ENCODE assay signal across 16 mouse cellular contexts in the genomic region with DNA sequence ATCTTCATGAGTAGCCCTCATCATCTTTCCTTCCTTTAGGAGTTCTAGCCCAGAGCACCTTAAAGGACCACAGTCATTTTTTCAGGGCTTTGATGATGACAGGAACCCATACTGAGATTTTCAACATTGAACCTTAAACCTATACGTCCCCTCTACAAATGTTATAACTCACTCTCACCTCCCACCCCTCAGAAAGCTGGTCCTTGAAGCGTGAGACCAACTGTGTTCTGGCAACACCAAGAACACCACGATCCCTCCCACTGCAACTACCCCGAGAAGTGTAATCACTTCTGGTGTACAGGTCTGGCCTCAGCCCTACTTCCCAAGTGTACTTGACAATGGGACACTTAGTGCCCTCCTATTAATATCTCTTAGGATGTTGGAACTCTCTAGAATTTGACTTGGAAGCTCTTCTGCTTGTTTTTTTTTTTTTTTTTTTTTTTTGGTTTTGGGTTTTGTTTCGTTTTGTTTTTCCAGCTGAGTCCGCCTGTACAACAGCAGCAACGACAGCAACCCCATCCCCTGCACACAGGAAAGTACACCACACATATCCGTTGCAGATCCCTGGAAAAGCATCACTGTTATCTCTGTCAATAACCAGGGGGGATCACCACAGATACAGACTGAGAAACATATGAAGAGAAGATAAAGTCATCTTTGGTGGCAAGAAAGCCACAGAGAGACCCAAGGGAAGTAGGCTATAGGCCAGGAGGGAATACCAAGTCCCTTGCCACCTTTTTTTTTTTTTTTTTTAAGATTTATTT. TPM values are rescaled to one million over a fixed set of nuclear protein-coding genes. Genes with fewer than 3 reads are reported as not detected.
A peak's percentile ranks its signal among the peaks of the same experiment; 100 is the strongest.
DNase-seq lines count a peak whose midpoint lies in the region; ATAC-seq and TF ChIP-seq lines count a peak whose summit lies in the region.
"Had no signal": no experiment of that assay in that cellular context is flagged by ENCODE, and none has a peak within 500 bp of the region (broad histone marks: within the 10 kb centered on the region; RNA-seq: fewer than 3 reads in every experiment).

No protein-coding gene starts in this region.

- in situ Hi-C loops in CH12.LX (cut with MboI; ENCODE audit: low pct_ligation_motif_present, low pct_unique_long_range_greater_than_20kb, low sequenced_read_pairs): no loop called here

- no peak for DNase-seq in forebrain, embryonic 11.5 days (ENCODE audit: low spot score)
- DNase-seq in limb, embryonic 10.5 days (ENCODE audit: low spot score): no peak
- DNase-seq in CH12.LX (ENCODE audit: extremely low read depth): no peak
- peak; percentile 64 for DNase-seq in induced T-regulatory cell, adult 2 months (ENCODE audit: low read depth)
- DNase-seq in Muller cell, postnatal 12 days (ENCODE audit: inconsistent ontology term): no peak
- DNase-seq in ovary, postnatal 14 days (ENCODE audit: low spot score): no peak
- DNase-seq: lung, adult 2 months had no signal

- H3K27me3 ChIP-seq in forebrain, embryonic 13.5 days: no peaks in the 10 kb centered on the region
- no peaks in the 10 kb centered on the region for H3K27me3 ChIP-seq in forebrain, embryonic 11.5 days (ENCODE audit: control insufficient read depth, insufficient read depth, low read length)
- peaks cover 13% of the 10 kb centered on the region; the same call in 1 of the 2 replicates for H3K27me3 ChIP-seq in limb, embryonic 12.5 days
- peaks cover 16% of the 10 kb centered on the region; the same call in 1 of the 2 replicates for H3K27me3 ChIP-seq in limb, embryonic 10.5 days (ENCODE audit: low read depth, poor library complexity, severe bottlenecking)
- peaks cover 7% of the 10 kb centered on the region for H3K27me3 ChIP-seq in CH12.LX (replicated peaks)
- H3K27me3 ChIP-seq: embryonic facial prominence, embryonic 12.5 days; Patski had no signal

- 0 out of 2 replicates have a peak overlapping the region, but pooled peaks have one; percentile 12 for H3K4me2 ChIP-seq in forebrain, embryonic 13.5 days
- H3K4me2 ChIP-seq in forebrain, embryonic 11.5 days (ENCODE audit: low read depth, low read length, severe bottlenecking): no peak overlapping the region
- 0 out of 2 replicates have a peak overlapping the region, but pooled peaks have one; percentile 31 for H3K4me2 ChIP-seq in limb, embryonic 12.5 days
- H3K4me2 ChIP-seq in CH12.LX (ENCODE audit: insufficient read depth, low read depth, poor library complexity, severe bottlenecking): peak overlapping the region; percentile 69

- peaks cover 80% of the 10 kb centered on the region for H3K4me1 ChIP-seq in forebrain, embryonic 13.5 days
- H3K4me1 ChIP-seq in forebrain, embryonic 11.5 days (replicated peaks; ENCODE audit: control insufficient read depth, insufficient read depth, low read length): peaks cover 39% of the 10 kb centered on the region
- peaks cover 62% of the 10 kb centered on the region for H3K4me1 ChIP-seq in limb, embryonic 12.5 days (replicated peaks)
- H3K4me1 ChIP-seq in limb, embryonic 10.5 days: peaks cover 70% of the 10 kb centered on the region
- H3K4me1 ChIP-seq in CH12.LX (ENCODE audit: control insufficient read depth in 1 of 2, insufficient read depth in 2 of 2): peaks cover 11 to 56% of the 10 kb centered on the region in 2 experiments

- no peak for TF ChIP-seq RAD21 in CH12.LX (IDR thresholded peaks at IDR 0.05; ENCODE audit: low read depth, low read length)

- no peaks in the 10 kb centered on the region for H3K36me3 ChIP-seq in forebrain, embryonic 13.5 days (ENCODE audit: poor library complexity, severe bottlenecking)
- H3K36me3 ChIP-seq in forebrain, embryonic 11.5 days (ENCODE audit: control insufficient read depth, insufficient read depth, low read length): no peaks in the 10 kb centered on the region
- no peaks in the 10 kb centered on the region for H3K36me3 ChIP-seq in limb, embryonic 12.5 days
- H3K36me3 ChIP-seq in limb, embryonic 10.5 days: no peaks in the 10 kb centered on the region
- H3K36me3 ChIP-seq in CH12.LX (replicated peaks in 1 of 2; ENCODE audit: control insufficient read depth in 1 of 2, insufficient read depth in 1 of 2, low read length in 1 of 2): no peaks in the 10 kb centered on the region
- H3K36me3 ChIP-seq: embryonic facial prominence, embryonic 12.5 days; neural tube, embryonic 15.5 days had no signal

- H3K79me2 ChIP-seq in CH12.LX (replicated peaks; ENCODE audit: control insufficient read depth, extremely low read depth, insufficient read depth, poor library complexity, severe bottlenecking): no peaks in the 10 kb centered on the region

- TF ChIP-seq POLR2A in CH12.LX (IDR thresholded peaks at IDR 0.05; ENCODE audit: low read depth, low read length): no peak

- no peak for ATAC-seq in forebrain, embryonic 13.5 days
- ATAC-seq in forebrain, embryonic 11.5 days (replicated peaks; ENCODE audit: low FRiP score): no peak
- no peak for ATAC-seq in limb, embryonic 12.5 days (ENCODE audit: insufficient number of reproducible peaks, insufficient read depth, low FRiP score, low TSS enrichment, low read depth)
- ATAC-seq: Patski had no signal

- 89% methylated on average over 8 of the region's 8 CpGs for WGBS in forebrain, embryonic 13.5 days
- 85% methylated on average over 8 of the region's 8 CpGs for WGBS in forebrain, embryonic 11.5 days
- 84% methylated on average over 8 of the region's 8 CpGs for WGBS in limb, embryonic 12.5 days
- WGBS in limb, embryonic 10.5 days: 83% methylated on average over 8 of the region's 8 CpGs

- no peak for TF ChIP-seq CTCF in CH12.LX (conservative IDR thresholded peaks at IDR 0.05 in 1 of 2, IDR thresholded peaks at IDR 0.05 in 1 of 2; ENCODE audit: low read depth in 2 of 2, low read length in 2 of 2)

- H3K9me3 ChIP-seq in forebrain, embryonic 13.5 days (replicated peaks): no peaks in the 10 kb centered on the region
- H3K9me3 ChIP-seq in forebrain, embryonic 11.5 days (ENCODE audit: control insufficient read depth, low read length): no peaks in the 10 kb centered on the region
- H3K9me3 ChIP-seq in limb, embryonic 12.5 days: no peaks in the 10 kb centered on the region
- H3K9me3 ChIP-seq in limb, embryonic 10.5 days (replicated peaks): no peaks in the 10 kb centered on the region
- no peaks in the 10 kb centered on the region for H3K9me3 ChIP-seq in CH12.LX (replicated peaks; ENCODE audit: low read length)
- H3K9me3 ChIP-seq: embryonic facial prominence, embryonic 12.5 days; neural tube, embryonic 15.5 days had no signal

- no peak overlapping the region for H3K27ac ChIP-seq in forebrain, embryonic 13.5 days
- H3K27ac ChIP-seq in forebrain, embryonic 11.5 days (ENCODE audit: low read depth, low read length): no peak overlapping the region
- H3K27ac ChIP-seq in limb, embryonic 12.5 days: no peak overlapping the region
- no peak overlapping the region for H3K27ac ChIP-seq in limb, embryonic 10.5 days
- H3K27ac ChIP-seq in CH12.LX (ENCODE audit: insufficient read depth, low read depth): no peak overlapping the region
- H3K27ac ChIP-seq: embryonic facial prominence, embryonic 12.5 days; neural tube, embryonic 15.5 days had no signal

- no peak for TF ChIP-seq EP300 in CH12.LX (IDR thresholded peaks at IDR 0.05; ENCODE audit: low read length)

- dilution Hi-C loops in CH12.LX (cut with MboI; ENCODE audit: extremely low pct_ligation_motif_present, extremely low pct_unique_long_range_greater_than_20kb, low sequenced_read_pairs): no loop called here

- H3K4me3 ChIP-seq in forebrain, embryonic 13.5 days: no peak overlapping the region
- H3K4me3 ChIP-seq in forebrain, embryonic 11.5 days (ENCODE audit: low read depth, low read length): no peak overlapping the region
- no peak overlapping the region for H3K4me3 ChIP-seq in limb, embryonic 12.5 days (replicated peaks)
- H3K4me3 ChIP-seq in limb, embryonic 10.5 days: no peak overlapping the region
- H3K4me3 ChIP-seq in CH12.LX (replicated peaks in 1 of 3; ENCODE audit: low read depth in 2 of 3, low read length in 2 of 3, poor library complexity in 1 of 3): no peak overlapping the region
- H3K4me3 ChIP-seq: embryonic facial prominence, embryonic 12.5 days; neural tube, embryonic 15.5 days had no signal

- H3K9ac ChIP-seq in forebrain, embryonic 13.5 days: no peak overlapping the region
- no peak overlapping the region for H3K9ac ChIP-seq in forebrain, embryonic 11.5 days (ENCODE audit: low read length)
- H3K9ac ChIP-seq in limb, embryonic 12.5 days (replicated peaks): no peak overlapping the region
- peak overlapping the region; percentile 24; the same call in 1 of the 2 replicates for H3K9ac ChIP-seq in CH12.LX (ENCODE audit: insufficient read depth, low read depth)
- H3K9ac ChIP-seq: embryonic facial prominence, embryonic 12.5 days; neural tube, embryonic 15.5 days had no signal

TF ChIP-seq in CH12.LX, 34 proteins besides CTCF, POLR2A, EP300 and RAD21:
- TF ChIP-seq E2F4 (IDR thresholded peaks at IDR 0.05; ENCODE audit: insufficient replicate concordance, low read depth, low read length) (no peak), ZNF384 (IDR thresholded peaks at IDR 0.05; ENCODE audit: low read depth, low read length) (peak; percentile 68; the same call in 1 of the 2 replicates)

RNA-seq across cellular contexts. Expression of gene Rgcc, which starts 7.2 kb away (rescaled TPM):
- 78.3 and 106 TPM in 2 replicates for polyA plus RNA-seq in forebrain, embryonic 13.5 days (2015; fragmentation: Nextera tagmentation; extraction: Ambion mirVana)
- polyA plus RNA-seq in forebrain, embryonic 11.5 days (2014; fragmentation: Nextera tagmentation; extraction: Ambion mirVana): 72.4 and 75.8 TPM in 2 replicates
- polyA plus RNA-seq in limb, embryonic 12.5 days (2016; fragmentation: Nextera tagmentation; extraction: Ambion mirVana): 25.6 and 28.6 TPM in 2 replicates
- polyA plus RNA-seq in limb, embryonic 10.5 days (2016; fragmentation: Nextera tagmentation; extraction: Ambion mirVana): 9.5 and 14.8 TPM in 2 replicates
- total RNA-seq in CH12.LX (2012; rRNA removed) (1.6 and 2.2 TPM in 2 replicates), CH12.LX (2014; rRNA removed) (3.3 and 5.2 TPM in 2 replicates)
- 1.2 and 2.3 TPM in 2 replicates for polyA plus RNA-seq in CH12.LX (2012; ENCODE audit: insufficient read length, low read depth)

RNA-seq across cellular contexts. Expression of gene Zfp957, which starts 47.1 kb away (rescaled TPM):
- not detected in 2 replicates for polyA plus RNA-seq in forebrain, embryonic 13.5 days (2015; fragmentation: Nextera tagmentation; extraction: Ambion mirVana)
- not detected in 2 replicates for polyA plus RNA-seq in forebrain, embryonic 11.5 days (2014; fragmentation: Nextera tagmentation; extraction: Ambion mirVana)
- not detected in 2 replicates for polyA plus RNA-seq in limb, embryonic 12.5 days (2016; fragmentation: Nextera tagmentation; extraction: Ambion mirVana)
- not detected in 2 replicates for polyA plus RNA-seq in limb, embryonic 10.5 days (2016; fragmentation: Nextera tagmentation; extraction: Ambion mirVana)
- total RNA-seq in CH12.LX (2012; rRNA removed): not detected in 2 replicates
- total RNA-seq in CH12.LX (2014; rRNA removed): not detected in 2 replicates
- polyA plus RNA-seq in CH12.LX (2012; ENCODE audit: insufficient read length, low read depth): not detected in 2 replicates
- total RNA-seq: heart, postnatal 25 days; left cerebral cortex, adult 8-10 months; midbrain, postnatal 0 days had no signal
- polyA plus RNA-seq: embryonic facial prominence, embryonic 12.5 days; gonadal fat pad, adult 2 months; lung, adult 2 months; neural tube, embryonic 15.5 days had no signal
